Mouse (Mus musculus) thymus, postnatal 36 days (tissue): Measurements from ENCODE around the gene Olfr829.
"Not testable (repeated sequence)": the region's sequence is repeated elsewhere in the genome, so short reads cannot be mapped to it uniquely, and the experiment has no call there.

Experiments
- DNase-seq, 2 experiments: peaks; one replicate each; pipeline ENCODE4 v3.0.0; 2022; ENCODE audit warnings: mixed read lengths in 2 of 2

Olfr829 gene

DNA sequence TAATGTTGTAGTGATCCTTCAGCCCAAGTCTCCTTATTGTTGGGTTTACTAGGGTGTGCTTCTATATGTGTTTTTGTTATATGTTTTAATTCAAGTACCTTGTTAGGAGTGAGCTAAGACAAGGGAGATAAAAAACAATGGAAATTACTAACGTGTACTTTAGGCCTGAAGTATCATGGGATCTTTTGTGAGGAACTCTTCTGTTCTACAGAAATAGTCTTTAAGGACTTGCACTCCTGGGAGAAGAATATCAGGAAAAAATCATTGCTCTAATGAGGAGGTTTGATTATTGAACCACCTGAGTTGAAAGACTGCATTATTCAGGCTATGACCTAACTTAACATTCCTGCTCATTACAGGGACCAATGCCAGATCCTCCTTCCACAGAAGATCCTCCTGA, at the start of gene Olfr829:
TSS of gene Olfr829 (plus strand) at position 301 of the 400 bp plus-strand sequence.
- no peak for DNase-seq

DNA sequence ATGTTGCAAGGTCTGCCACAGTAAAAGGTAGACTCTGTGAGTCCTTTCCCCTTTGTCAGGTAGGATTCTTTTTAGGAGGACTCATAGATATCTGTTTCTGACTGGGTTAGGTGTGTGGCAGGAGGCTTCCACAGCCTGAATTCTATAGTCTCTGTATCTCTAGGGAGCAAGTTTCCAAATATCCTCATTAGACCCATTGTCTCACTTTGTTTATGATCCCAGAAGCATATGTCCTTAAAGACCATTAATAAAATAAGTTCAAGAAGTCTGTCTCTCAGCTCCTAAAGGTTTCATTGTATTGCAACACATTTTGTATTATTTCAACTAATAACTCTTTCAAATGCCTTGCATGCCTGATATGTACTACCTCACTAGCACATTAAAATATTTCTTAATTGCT, 35.3 kb upstream of the Olfr829 start, which contains the start of gene Olfr828:
TSS of gene Olfr828 (minus strand) at position 101 of the 400 bp plus-strand sequence.
- DNase-seq = no peak

DNA sequence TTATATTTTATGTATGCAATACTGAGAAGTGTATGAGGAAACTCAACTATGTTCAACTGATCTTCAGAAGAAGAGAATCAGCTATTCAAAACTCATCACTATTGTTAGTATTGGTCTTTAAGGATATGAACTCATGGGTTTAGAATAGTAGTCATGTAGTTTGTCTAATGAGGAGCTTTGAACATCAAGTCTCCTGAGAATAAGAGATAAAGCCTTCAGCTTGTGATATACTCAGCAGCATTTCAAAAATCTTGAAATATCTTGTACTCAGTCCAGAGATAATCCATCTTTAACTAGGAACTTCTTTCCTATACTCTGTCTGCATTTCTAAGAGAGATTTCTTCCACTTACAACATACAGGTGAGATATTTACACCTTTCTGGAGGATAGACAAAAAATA, 19.7 kb downstream of the Olfr829 start, which contains the start of gene Olfr830:
TSS of gene Olfr830 (plus strand) at position 301 of the 400 bp plus-strand sequence.
- no peak for DNase-seq

GRCm38 (mm10) chr9:18907699-18908098, 53.0 kb downstream of the Olfr829 start:
- DNase-seq = not testable (repeated sequence)
